29 mouse cellular contexts compared by ENCODE assay signal in the genomic region with DNA sequence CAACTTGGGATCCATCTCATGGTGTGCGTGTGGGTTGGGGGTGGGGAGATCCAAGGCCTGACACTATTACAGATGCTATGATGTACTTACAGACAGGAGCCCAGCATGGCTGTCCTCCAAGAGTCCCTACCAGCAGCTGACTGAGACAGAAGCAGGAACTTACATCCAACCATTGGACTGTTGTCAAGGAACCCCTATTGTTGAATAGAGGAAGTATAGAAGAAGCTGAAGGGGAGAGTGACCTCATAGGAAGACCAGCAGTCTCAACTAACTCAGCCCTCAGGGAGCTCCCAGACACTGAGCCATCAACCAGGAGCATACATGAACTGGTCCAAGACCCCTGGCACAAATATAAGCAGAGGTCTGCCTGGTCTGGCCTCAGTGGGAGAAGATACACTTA.
DNase-seq lines count a peak whose midpoint lies in the region; ATAC-seq and TF ChIP-seq lines count a peak whose summit lies in the region.
"Had no signal": no experiment of that assay in that cellular context is flagged by ENCODE, and none has a peak within 500 bp of the region (broad histone marks: within the 10 kb centered on the region; RNA-seq: fewer than 3 reads in every experiment).

No protein-coding gene starts in this region.

- no peak for TF ChIP-seq POLR2A in liver, adult 2 months (IDR thresholded peaks at IDR 0.05; ENCODE audit: extremely low read depth, insufficient read depth, low read length)
- TF ChIP-seq POLR2A in MEL (IDR thresholded peaks at IDR 0.05; ENCODE audit: control insufficient read depth in 1 of 2, insufficient read depth in 1 of 2, low read depth in 1 of 2, low read length in 2 of 2, poor library complexity in 1 of 2), result no peak

- H3K4me3 ChIP-seq in liver, adult 2 months (ENCODE audit: insufficient read depth, low read depth, low read length), result no peak overlapping the region
- no peak overlapping the region for H3K4me3 ChIP-seq in MEL (ENCODE audit: control insufficient read depth in 1 of 2, insufficient read depth in 1 of 2, low read depth in 2 of 2, low read length in 2 of 2)
- H3K4me3 ChIP-seq: embryonic facial prominence, embryonic 13.5 days; erythroblast, embryonic 14.5 days; gastrocnemius, adult 2 months; hindbrain, embryonic 10.5 days; hindbrain, embryonic 15.5 days; kidney, embryonic 15.5 days; lung, embryonic 15.5 days; stomach, embryonic 15.5 days had no signal

- no peaks in the 10 kb centered on the region for H3K9me3 ChIP-seq in MEL (replicated peaks; ENCODE audit: insufficient read depth, low read length)
- H3K9me3 ChIP-seq: embryonic facial prominence, embryonic 13.5 days; hindbrain, embryonic 10.5 days; hindbrain, embryonic 15.5 days; kidney, embryonic 15.5 days; lung, embryonic 15.5 days; stomach, embryonic 15.5 days had no signal

- no peaks in the 10 kb centered on the region for H3K36me3 ChIP-seq in liver, adult 2 months (ENCODE audit: control insufficient read depth, insufficient read depth, low read length)
- peaks cover 0 to 2% of the 10 kb centered on the region in 2 experiments; a peak in 2 of 4 replicates for H3K36me3 ChIP-seq in MEL (ENCODE audit: control insufficient read depth in 1 of 2, insufficient read depth in 2 of 2, low read length in 2 of 2)
- H3K36me3 ChIP-seq: embryonic facial prominence, embryonic 13.5 days; hindbrain, embryonic 10.5 days; hindbrain, embryonic 15.5 days; kidney, embryonic 15.5 days; lung, embryonic 15.5 days; stomach, embryonic 15.5 days had no signal

- peak; percentile 59 for ATAC-seq in megakaryocyte, adult 5-6 weeks (ENCODE audit: poor library complexity, severe bottlenecking)
- ATAC-seq in cerebellum, adult (ENCODE audit: insufficient number of reproducible peaks, low FRiP score, low TSS enrichment), result no peak
- ATAC-seq: forebrain, embryonic 16.5 days; inflammation-experienced regulatory T-cells, adult 6 months; midbrain, embryonic 16.5 days had no signal

- no peak for TF ChIP-seq CTCF in liver, adult 2 months (IDR thresholded peaks at IDR 0.05; ENCODE audit: low read depth, low read length)
- no peak for TF ChIP-seq CTCF in MEL (IDR thresholded peaks at IDR 0.05 in 2 of 3, conservative IDR thresholded peaks at IDR 0.05 in 1 of 3; ENCODE audit: control insufficient read depth in 1 of 3, insufficient read depth in 1 of 3, low read depth in 2 of 3, low read length in 3 of 3, poor library complexity in 1 of 3, severe bottlenecking in 1 of 3)

- DNase-seq in liver, adult 2 months (ENCODE audit: extremely low read depth, low read depth, low spot score), result peak; percentile 7
- no peak for DNase-seq in liver
- DNase-seq in 3134 (ENCODE audit: extremely low read depth, insufficient read length, low spot score), result peak; percentile 2
- peak; percentile 83 for DNase-seq in MEL (ENCODE audit: low read depth, low spot score)
- no peak for DNase-seq in right cerebral cortex, postnatal 36 days (ENCODE audit: low spot score in 2 of 2)
- DNase-seq: adrenal gland, postnatal 10 days; cerebellum, adult 11-12 months; cerebellum, adult 9-11 months; gastrocnemius, adult 2 months; gastrocnemius, postnatal 36 days; kidney, adult 11 months; kidney, postnatal 25 days; retina, postnatal 1 day; right cerebral cortex, postnatal 14 days; thymus, postnatal 14 days had no signal

- H3K4me1 ChIP-seq in liver, adult 2 months (ENCODE audit: control insufficient read depth, insufficient read depth, low read length), result no peaks in the 10 kb centered on the region
- peaks cover 0 to 9% of the 10 kb centered on the region in 2 experiments; a peak in 2 of 4 replicates for H3K4me1 ChIP-seq in MEL (ENCODE audit: control insufficient read depth in 1 of 2, insufficient read depth in 2 of 2, low read length in 2 of 2)
- H3K4me1 ChIP-seq: embryonic facial prominence, embryonic 13.5 days; hindbrain, embryonic 10.5 days; hindbrain, embryonic 15.5 days; kidney, embryonic 15.5 days; lung, embryonic 15.5 days; stomach, embryonic 15.5 days had no signal

- no peak overlapping the region for H3K27ac ChIP-seq in liver, adult 2 months (replicated peaks; ENCODE audit: insufficient read depth, low read depth, low read length)
- H3K27ac ChIP-seq in MEL (ENCODE audit: control insufficient read depth, low read depth, low read length), result no peak overlapping the region
- H3K27ac ChIP-seq: embryonic facial prominence, embryonic 13.5 days; gastrocnemius, adult 2 months; hindbrain, embryonic 10.5 days; hindbrain, embryonic 15.5 days; kidney, embryonic 15.5 days; liver, embryonic 14.5 days; lung, embryonic 15.5 days; stomach, embryonic 15.5 days had no signal

- H3K79me2 ChIP-seq in liver, adult 2 months (ENCODE audit: control insufficient read depth, insufficient read depth, low read length), result no peaks in the 10 kb centered on the region
- H3K79me2 ChIP-seq in MEL (ENCODE audit: control insufficient read depth, insufficient read depth, low read length, poor library complexity), result no peaks in the 10 kb centered on the region

- TF ChIP-seq RAD21 in MEL (IDR thresholded peaks at IDR 0.05; ENCODE audit: low read depth, low read length), result no peak

- 100% methylated on average over 1 of the region's 1 CpGs for WGBS in liver, adult 2 months

- H3K9ac ChIP-seq in liver, adult 2 months (ENCODE audit: low read depth, low read length), result no peak overlapping the region
- H3K9ac ChIP-seq in MEL (ENCODE audit: control insufficient read depth, low read depth, low read length, poor library complexity, severe bottlenecking), result no peak overlapping the region
- H3K9ac ChIP-seq: embryonic facial prominence, embryonic 13.5 days; hindbrain, embryonic 15.5 days; kidney, embryonic 15.5 days; liver, embryonic 14.5 days; lung, embryonic 15.5 days; stomach, embryonic 15.5 days had no signal

- TF ChIP-seq EP300 in MEL (IDR thresholded peaks at IDR 0.05; ENCODE audit: low read depth in 1 of 2, low read length in 2 of 2), result no peak

- no peaks in the 10 kb centered on the region for H3K27me3 ChIP-seq in liver, adult 2 months (ENCODE audit: control insufficient read depth, insufficient read depth, low read length)
- H3K27me3 ChIP-seq in MEL (ENCODE audit: control insufficient read depth in 1 of 2, insufficient read depth in 2 of 2, low read length in 2 of 2), result no peaks in the 10 kb centered on the region
- H3K27me3 ChIP-seq: CH12.LX; embryonic facial prominence, embryonic 13.5 days; hindbrain, embryonic 15.5 days; kidney, embryonic 15.5 days; lung, embryonic 15.5 days; stomach, embryonic 15.5 days had no signal

TF ChIP-seq in MEL, 35 proteins besides CTCF, POLR2A, EP300 and RAD21:
- TF ChIP-seq ETS1 (IDR thresholded peaks at IDR 0.05; ENCODE audit: low read depth, low read length) (peak; percentile 47; the same call in 1 of the 2 replicates), HCFC1 (IDR thresholded peaks at IDR 0.05; ENCODE audit: low read depth, low read length) (no peak)

Comparison
In these comparisons a context has a peak if more than half of its experiments do, and no peak if none do; other contexts are left out.
1. DNase-seq: peak in liver, adult 2 months (single experiment), 3134 (single experiment) and MEL (single experiment); none in liver (single experiment) and right cerebral cortex, postnatal 36 days (0 of 2).